Mouse (Mus musculus) thymus, adult 2 months (tissue): ENCODE data around the gene Wdr41.

Source experiments
- CTCF ChIP-seq: fragments of 200-500 bp; IDR thresholded peaks from 2 replicates; pipeline ENCODE4 v1.5.1; 2012; ENCODE audit warnings: mild to moderate bottlenecking, control low read depth, low read length, moderate library complexity, borderline replicate concordance; ENCODE audit not compliant: control insufficient read depth, poor library complexity, insufficient read depth; ENCODE audit errors: extremely low read depth
- POLR2A ChIP-seq: fragments of 200-500 bp; IDR thresholded peaks from 2 replicates; pipeline ENCODE4 v1.6.1; 2012; ENCODE audit warnings: mild to moderate bottlenecking, low read length, control low read depth, moderate library complexity; ENCODE audit not compliant: control insufficient read depth, poor library complexity, insufficient read depth; ENCODE audit errors: extremely low read depth

- TF ChIP-seq POLR2A = no peak
- TF ChIP-seq CTCF = no peak
Measured at GRCm38 (mm10) chr13:95011546-95012257, 35.6 kb downstream of the Wdr41 start.
